Mouse (Mus musculus) liver, embryonic 14.5 days (tissue): ENCODE measurements around the gene Hps6.

Experiments
- CTCF ChIP-seq: IDR thresholded peaks from 2 replicates; pipeline ENCODE4 v1.5.1; 2016; ENCODE audit warnings: antibody characterized with exemption, low read depth, control low read depth
- EP300 ChIP-seq: IDR thresholded peaks from 2 replicates; pipeline ENCODE4 v1.6.1; 2016; ENCODE audit warnings: antibody characterized with exemption, low read depth

DNA sequence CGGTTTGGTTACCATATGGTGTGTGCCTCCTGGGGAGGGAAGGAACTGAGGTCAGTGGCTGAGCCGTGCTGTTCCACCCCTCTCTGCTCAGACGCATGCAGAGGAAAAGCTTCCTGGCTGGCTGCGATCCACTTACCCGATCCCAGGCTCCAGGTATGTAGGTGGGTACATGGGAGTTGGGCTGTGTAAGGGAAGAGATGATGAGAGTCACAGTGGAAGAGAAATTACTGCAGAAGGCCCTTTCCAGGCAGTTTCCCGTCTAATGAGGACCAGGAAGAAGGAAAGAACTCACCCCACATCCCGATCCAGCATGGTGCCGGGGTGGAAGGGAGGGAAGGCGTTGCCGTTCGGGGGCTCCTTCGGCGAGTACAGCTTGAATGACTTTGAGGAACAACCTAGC is 32.7 kb downstream of the Hps6 start:
- no peak for TF ChIP-seq CTCF
- TF ChIP-seq EP300, result no peak
